Mouse (Mus musculus) bone marrow macrophage, adult 2 months (primary cell): Measurements from ENCODE around the gene Morc4.

Experiments
- CTCF ChIP-seq: IDR thresholded peaks from 2 replicates; pipeline ENCODE4 v1.5.1; 2012; ENCODE audit warnings: low read depth, mild to moderate bottlenecking, low read length, moderate library complexity
- POLR2A ChIP-seq: IDR thresholded peaks from 2 replicates; pipeline ENCODE4 v1.6.1; 2012; ENCODE audit warnings: mild to moderate bottlenecking, low read depth, low read length, borderline replicate concordance

GRCm38 (mm10) chrX:139841091-139841490 is 30.4 kb downstream of the Morc4 start:
- TF ChIP-seq CTCF (no peak), POLR2A (no peak)
